Mouse (Mus musculus): ENCODE measurements around the gene Ankrd13d.

- no peak for TF ChIP-seq KAT2A (IDR thresholded peaks at IDR 0.05; ENCODE audit: insufficient replicate concordance, low read length)
- no peak for TF ChIP-seq CTCF (conservative IDR thresholded peaks at IDR 0.05 in 1 of 2, IDR thresholded peaks at IDR 0.05 in 1 of 2; ENCODE audit: low read depth in 2 of 2, low read length in 2 of 2)
- no peak for TF ChIP-seq RCOR1 (conservative IDR thresholded peaks at IDR 0.05; ENCODE audit: low read depth, low read length)
- no peak for TF ChIP-seq MYC (IDR thresholded peaks at IDR 0.05; ENCODE audit: low read depth, low read length)
- TF ChIP-seq ZNF384 (IDR thresholded peaks at IDR 0.05; ENCODE audit: low read depth, low read length), result no peak
- no peak for TF ChIP-seq EP300 (IDR thresholded peaks at IDR 0.05; ENCODE audit: low read length)
- no peak for TF ChIP-seq POLR2A (IDR thresholded peaks at IDR 0.05; ENCODE audit: low read depth, low read length)
- TF ChIP-seq GABPA (IDR thresholded peaks at IDR 0.05; ENCODE audit: insufficient replicate concordance, low read depth, low read length), result no peak
- TF ChIP-seq JUND (conservative IDR thresholded peaks at IDR 0.05; ENCODE audit: low read depth, low read length), result no peak
- TF ChIP-seq MAX (IDR thresholded peaks at IDR 0.05; ENCODE audit: low read length), result no peak
- no peak for TF ChIP-seq PAX5 (IDR thresholded peaks at IDR 0.05; ENCODE audit: low read length)
- no peak for TF ChIP-seq NRF1 (IDR thresholded peaks at IDR 0.05; ENCODE audit: low read depth, low read length)
- no peak for TF ChIP-seq MEF2A (IDR thresholded peaks at IDR 0.05; ENCODE audit: borderline replicate concordance, low read depth, low read length)
- TF ChIP-seq UBTF (IDR thresholded peaks at IDR 0.05; ENCODE audit: low read depth, low read length), result no peak
These were observed 43.2 kb upstream of the Ankrd13d start for GRCm38 (mm10) chr19:4326106-4326505.
